In the genomic region with DNA sequence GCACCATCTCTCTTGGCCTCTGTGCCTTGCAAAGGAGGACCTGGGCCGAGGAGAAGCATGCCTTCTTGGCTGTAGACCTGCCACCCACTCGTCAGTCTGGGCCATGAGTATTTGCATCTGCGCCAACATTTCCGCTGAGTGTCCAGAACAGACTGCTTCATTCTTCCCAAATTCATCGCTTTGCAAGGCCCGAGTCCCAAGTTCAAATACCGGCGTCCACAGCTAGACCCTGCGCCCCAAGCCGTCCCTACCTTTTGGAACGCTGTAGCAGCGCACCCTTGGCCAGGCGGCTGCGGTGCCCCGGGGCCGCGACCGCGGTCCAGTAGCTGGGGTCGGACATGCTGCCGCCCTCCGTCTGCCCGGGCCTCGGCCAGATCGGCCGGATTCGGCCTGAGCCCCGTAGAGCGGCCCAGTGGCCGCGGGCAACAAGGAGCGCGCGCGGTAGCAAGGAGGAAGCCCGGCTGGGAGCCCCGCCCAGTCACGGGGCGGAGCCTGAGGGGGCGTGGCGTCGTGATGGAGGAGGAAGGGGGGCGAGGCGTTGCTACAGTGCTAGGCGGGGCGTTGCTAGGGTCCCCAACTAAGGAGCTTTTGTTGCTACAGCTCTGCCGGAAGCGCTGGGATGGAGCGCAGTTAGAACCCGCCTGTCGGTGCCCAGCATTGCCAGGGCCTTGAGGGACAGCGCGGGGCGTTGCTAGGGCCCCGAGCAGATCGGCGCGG, we compare ENCODE assay signal across 8 mouse cellular contexts. TPM values are rescaled to one million over a fixed set of nuclear protein-coding genes. Genes with fewer than 3 reads are reported as not detected.
A peak's percentile ranks its signal among the peaks of the same experiment; 100 is the strongest.
DNase-seq lines count a peak whose midpoint lies in the region; ATAC-seq lines count a peak whose summit lies in the region.

No protein-coding gene starts in this region.

- WGBS in hindbrain, embryonic 11.5 days, result 6% methylated on average over 57 of the region's 58 CpGs

- ATAC-seq in frontal cortex, adult (ENCODE audit: low TSS enrichment), result peak; percentile 56
- ATAC-seq in hindbrain, embryonic 11.5 days (ENCODE audit: low FRiP score), result peak; percentile 89

- H3K9me3 ChIP-seq in hindbrain, embryonic 11.5 days (ENCODE audit: control insufficient read depth, low read length), result no peaks in the 10 kb centered on the region

- peak overlapping the region; percentile 91 for H3K27ac ChIP-seq in hindbrain, embryonic 11.5 days (ENCODE audit: low read depth, low read length)

- H3K4me3 ChIP-seq in hindbrain, embryonic 11.5 days (ENCODE audit: low read depth, low read length), result peak overlapping the region; percentile 48

- peak overlapping the region; percentile 65 for H3K9ac ChIP-seq in hindbrain, embryonic 11.5 days (ENCODE audit: low read depth, low read length)

- peak; percentile 87 for DNase-seq in MEL-GATA-1-ER (ENCODE audit: extremely low read depth, low read depth)
- DNase-seq in cerebellum, adult 8-10 months, result peak; percentile 89
- DNase-seq in hindbrain, embryonic 11.5 days (ENCODE audit: low spot score), result peak; percentile 99
- DNase-seq in layer of hippocampus, postnatal 10 days (ENCODE audit: low spot score in 2 of 2), result peak; percentile 99
- DNase-seq in lung, postnatal 10 days, result peak; percentile 98
- DNase-seq in ovary, postnatal 36 days (ENCODE audit: low spot score), result peak; percentile 99
- DNase-seq in thymus, postnatal 25 days, result peak; percentile 100

- no peaks in the 10 kb centered on the region for H3K36me3 ChIP-seq in hindbrain, embryonic 11.5 days (ENCODE audit: control insufficient read depth, insufficient read depth, low read length)

- peaks cover 2% of the 10 kb centered on the region; the same call in 1 of the 2 replicates for H3K27me3 ChIP-seq in hindbrain, embryonic 11.5 days (ENCODE audit: control insufficient read depth, insufficient read depth, low read length)

- H3K4me2 ChIP-seq in hindbrain, embryonic 11.5 days (replicated peaks; ENCODE audit: low read depth, low read length), result peak overlapping the region; percentile 63

- peaks cover 12% of the 10 kb centered on the region for H3K4me1 ChIP-seq in hindbrain, embryonic 11.5 days (replicated peaks; ENCODE audit: control insufficient read depth, insufficient read depth, low read length)

RNA-seq across cellular contexts. Expression of gene Mast3, which starts 12.7 kb away (rescaled TPM):
- 11.2 and 12.3 TPM in 2 replicates for polyA plus RNA-seq in hindbrain, embryonic 11.5 days (2014; fragmentation: Nextera tagmentation; extraction: Ambion mirVana)
- total RNA-seq in layer of hippocampus, postnatal 10 days (2021), result 100 to 1,000 TPM; 179 to 186 TPM

RNA-seq across cellular contexts. Expression of gene Pik3r2, which starts 15.6 kb away (rescaled TPM):
- polyA plus RNA-seq in hindbrain, embryonic 11.5 days (2014; fragmentation: Nextera tagmentation; extraction: Ambion mirVana), result 31.5 and 36.5 TPM in 2 replicates
- total RNA-seq in layer of hippocampus, postnatal 10 days (2021), result 100 to 1,000 TPM; 170 to 174 TPM

RNA-seq across cellular contexts. Expression of gene Il12rb1, which starts 16.1 kb away (rescaled TPM):
- 0.08 TPM in 1 of 2 replicates, not detected in the other for polyA plus RNA-seq in hindbrain, embryonic 11.5 days (2014; fragmentation: Nextera tagmentation; extraction: Ambion mirVana)
- under 1 TPM; 0.30 to 0.38 TPM for total RNA-seq in layer of hippocampus, postnatal 10 days (2021)

RNA-seq across cellular contexts. Expression of gene Mpv17l2, which starts 31.4 kb away (rescaled TPM):
- 38.7 and 40.6 TPM in 2 replicates for polyA plus RNA-seq in hindbrain, embryonic 11.5 days (2014; fragmentation: Nextera tagmentation; extraction: Ambion mirVana)
- 10 to 100 TPM; 45.3 to 49.9 TPM for total RNA-seq in layer of hippocampus, postnatal 10 days (2021)

RNA-seq across cellular contexts. Expression of gene Rab3a, which starts 37.7 kb away (rescaled TPM):
- 91.5 and 94.3 TPM in 2 replicates for polyA plus RNA-seq in hindbrain, embryonic 11.5 days (2014; fragmentation: Nextera tagmentation; extraction: Ambion mirVana)
- total RNA-seq in layer of hippocampus, postnatal 10 days (2021), result 100 to 1,000 TPM; 584 to 714 TPM

Comparison
In these comparisons a context has a peak if more than half of its experiments do, and no peak if none do; other contexts are left out.
1. Peak in every context shown above with its lines: DNase-seq, ATAC-seq, H3K4me3 ChIP-seq and H3K27ac ChIP-seq.